Mouse (Mus musculus): ENCODE results near the gene Cyp2s1. TPM values are rescaled to one million over a fixed set of nuclear protein-coding genes. Genes with fewer than 3 reads are reported as not detected.

Cyp2s1 gene
- 17.3 and 31.2 TPM in 2 replicates for polyA plus RNA-seq (2015; fragmentation: Nextera tagmentation; extraction: Ambion mirVana)

DNA sequence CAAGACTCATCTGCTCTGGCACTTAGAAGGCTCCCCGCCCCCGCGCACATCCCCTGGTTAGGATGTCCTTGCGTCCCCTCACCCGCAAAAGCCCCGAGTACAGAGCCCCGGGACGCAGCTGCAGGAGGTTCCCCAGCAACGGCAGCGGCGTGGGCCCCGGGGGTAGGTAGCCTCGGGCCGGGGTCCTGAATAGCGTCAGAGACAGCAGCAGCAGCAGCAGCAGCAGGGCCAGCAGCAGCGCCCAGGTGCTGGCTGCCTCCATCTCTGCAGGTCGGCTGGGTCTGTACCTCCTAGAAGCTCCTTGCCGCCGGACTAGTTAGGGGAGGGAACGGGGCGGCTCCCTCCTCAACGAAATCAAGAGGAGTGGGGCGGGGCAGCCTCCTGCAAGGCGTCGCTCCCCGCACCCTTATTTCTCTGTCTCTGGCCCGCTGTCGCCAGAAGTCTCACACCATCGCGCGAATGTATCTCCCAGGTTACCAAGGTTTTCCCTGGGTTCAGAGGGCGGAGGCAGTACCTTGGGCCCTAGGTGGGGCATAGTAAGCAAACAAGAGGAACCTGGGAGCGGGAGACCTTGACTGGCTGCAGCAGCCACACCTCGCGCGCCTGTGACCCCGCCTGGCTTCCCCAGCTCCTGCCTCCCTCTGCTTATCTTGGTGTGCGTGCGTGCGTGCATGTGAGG lies at the start of gene Cyp2s1:
Gene Cyp2s1, minus strand, starts transcription at position 673 of the 679 bp plus-strand sequence.

GRCm38 (mm10) chr7:25788220-25789128 lies 28.2 kb downstream of the Cyp2s1 start, which contains the start of gene Axl:
Axl (minus strand) TSS chr7:25788705.

DNA sequence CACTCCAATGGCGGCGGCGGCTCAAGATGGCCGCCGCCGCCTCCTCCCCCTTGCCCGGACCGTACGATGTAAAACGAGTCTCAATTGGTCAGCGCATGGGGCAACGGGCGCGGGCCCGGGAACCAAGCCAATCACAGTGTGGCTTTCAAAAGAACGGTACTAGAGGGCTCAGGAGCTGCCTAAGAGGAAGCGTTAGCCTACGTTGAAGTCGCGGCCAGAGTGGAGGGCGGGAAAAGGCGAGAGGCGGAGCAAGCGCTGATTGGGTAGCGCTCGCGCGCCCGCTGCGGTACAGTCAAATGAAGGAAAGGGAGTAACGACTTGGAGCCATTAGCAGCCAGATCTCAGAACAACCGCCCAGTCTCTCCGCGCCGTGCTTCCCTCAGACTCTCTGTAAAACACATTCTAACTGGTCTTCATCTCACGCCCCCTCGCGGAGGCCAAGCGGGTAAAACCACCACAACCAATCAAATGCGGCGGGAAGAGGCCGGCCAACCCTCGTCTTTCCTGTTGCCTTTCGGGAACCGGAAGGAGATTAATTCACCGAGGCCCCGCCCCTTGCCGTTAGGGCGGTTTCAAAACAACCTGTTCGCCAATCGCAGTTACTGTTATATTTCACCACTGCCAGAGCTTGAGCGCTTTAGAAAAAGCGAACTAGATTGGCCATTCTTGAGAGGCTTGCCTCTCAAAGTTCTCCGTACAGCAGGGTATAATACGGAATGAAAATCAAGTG lies 61.8 kb downstream of the Cyp2s1 start, which contains the start of gene Hnrnpul1:
Gene Hnrnpul1, minus strand, starts transcription at position 20 of the 730 bp plus-strand sequence.

Other genes starting within 250 kb of the Cyp2s1 start
- gene Erich4, start 201.0 kb downstream of the Cyp2s1 start, polyA plus RNA-seq (2015; fragmentation: Nextera tagmentation; extraction: Ambion mirVana): not detected in 2 replicates
- gene Dmac2, start 197.5 kb downstream of the Cyp2s1 start, polyA plus RNA-seq (2015; fragmentation: Nextera tagmentation; extraction: Ambion mirVana): 13.1 and 16.7 TPM in 2 replicates
- 6.6 and 10.9 TPM in 2 replicates for gene B3gnt8, start 190.3 kb downstream of the Cyp2s1 start, polyA plus RNA-seq (2015; fragmentation: Nextera tagmentation; extraction: Ambion mirVana)
- 28.4 and 36.6 TPM in 2 replicates for gene Bckdha, start 157.9 kb downstream of the Cyp2s1 start, polyA plus RNA-seq (2015; fragmentation: Nextera tagmentation; extraction: Ambion mirVana)
- gene Exosc5, start 157.7 kb downstream of the Cyp2s1 start, polyA plus RNA-seq (2015; fragmentation: Nextera tagmentation; extraction: Ambion mirVana): 97.0 and 103 TPM in 2 replicates
- 2.6 and 2.9 TPM in 2 replicates for gene Tmem91, start 141.7 kb downstream of the Cyp2s1 start, polyA plus RNA-seq (2015; fragmentation: Nextera tagmentation; extraction: Ambion mirVana)
- 38.0 and 44.5 TPM in 2 replicates for gene B9d2, start 136.1 kb downstream of the Cyp2s1 start, polyA plus RNA-seq (2015; fragmentation: Nextera tagmentation; extraction: Ambion mirVana)
- gene Tgfb1, start 129.9 kb downstream of the Cyp2s1 start, polyA plus RNA-seq (2015; fragmentation: Nextera tagmentation; extraction: Ambion mirVana): 14.9 and 17.7 TPM in 2 replicates
- gene Ccdc97, start 97.8 kb downstream of the Cyp2s1 start, polyA plus RNA-seq (2015; fragmentation: Nextera tagmentation; extraction: Ambion mirVana): 10.8 and 11.4 TPM in 2 replicates
- gene Hnrnpul1, start 62.2 kb downstream of the Cyp2s1 start, polyA plus RNA-seq (2015; fragmentation: Nextera tagmentation; extraction: Ambion mirVana): 48.8 and 50.2 TPM in 2 replicates
- gene Axl, start 28.2 kb downstream of the Cyp2s1 start, polyA plus RNA-seq (2015; fragmentation: Nextera tagmentation; extraction: Ambion mirVana): 53.3 and 71.1 TPM in 2 replicates
- gene Cyp2b10, start 80.7 kb upstream of the Cyp2s1 start, polyA plus RNA-seq (2015; fragmentation: Nextera tagmentation; extraction: Ambion mirVana): not detected in 2 replicates
- not detected in 2 replicates for gene Cyp2b13, start 244.6 kb upstream of the Cyp2s1 start, polyA plus RNA-seq (2015; fragmentation: Nextera tagmentation; extraction: Ambion mirVana)